Mouse (Mus musculus): ENCODE measurements around the gene Fosl1. TPM values are rescaled to one million over a fixed set of nuclear protein-coding genes. Genes with fewer than 3 reads are reported as not detected.

Gene Fosl1
- polyA plus RNA-seq, 1 experiment from 2014 or later: not detected

- Histone ChIP-seq H3K4me1 (peaks cover 19% of the 10 kb centered on the region), H3K27me3 (peaks cover 45% of the 10 kb centered on the region), H3K4me3 (replicated peaks) (no peak overlapping the region), H3K36me3 (no peaks in the 10 kb centered on the region), H3K9ac (no peak overlapping the region), H3K9me3 (replicated peaks) (no peaks in the 10 kb centered on the region), H3K4me2 (replicated peaks) (no peak overlapping the region), H3K27ac (replicated peaks) (no peak overlapping the region)
- ATAC-seq (ENCODE audit: insufficient number of reproducible peaks, low FRiP score, low TSS enrichment, low read depth): no peak
- whole genome bisulfite sequencing: 29% methylated on average over 7 of the region's 7 CpGs
These were observed 2.4 kb upstream of the Fosl1 start for GRCm38 (mm10) chr19:5444954-5445353.

- H3K9ac ChIP-seq: no peak overlapping the region
- no peak overlapping the region for H3K27ac ChIP-seq (replicated peaks)
- H3K9me3 ChIP-seq (replicated peaks): no peaks in the 10 kb centered on the region
- H3K4me2 ChIP-seq (replicated peaks): no peak overlapping the region
- ATAC-seq (ENCODE audit: insufficient number of reproducible peaks, low FRiP score, low TSS enrichment, low read depth): no peak
- H3K4me1 ChIP-seq: peaks cover 19% of the 10 kb centered on the region
- H3K4me3 ChIP-seq (replicated peaks): no peak overlapping the region
- peaks cover 53% of the 10 kb centered on the region for H3K27me3 ChIP-seq
- H3K36me3 ChIP-seq: no peaks in the 10 kb centered on the region
- 89% methylated on average over 5 of the region's 5 CpGs for WGBS
These were observed 1.6 kb upstream of the Fosl1 start for GRCm38 (mm10) chr19:5445747-5446146.

GRCm38 (mm10) chr19:5448354-5449150, 1.2 kb downstream of the Fosl1 start:
- WGBS: 6% methylated on average over 36 of the region's 36 CpGs
- no peak overlapping the region for H3K9ac ChIP-seq
- peak overlapping the region; percentile 98 for H3K4me2 ChIP-seq (replicated peaks)
- H3K27ac ChIP-seq (replicated peaks): no peak overlapping the region
- H3K36me3 ChIP-seq: no peaks in the 10 kb centered on the region
- peaks cover 58% of the 10 kb centered on the region for H3K27me3 ChIP-seq
- ATAC-seq (ENCODE audit: insufficient number of reproducible peaks, low FRiP score, low TSS enrichment, low read depth): no peak
- H3K4me1 ChIP-seq: peaks cover 19% of the 10 kb centered on the region
- H3K9me3 ChIP-seq (replicated peaks): no peaks in the 10 kb centered on the region
- peak overlapping the region; percentile 58 for H3K4me3 ChIP-seq (replicated peaks)

- H3K4me1 ChIP-seq: peaks cover 19% of the 10 kb centered on the region
- H3K27me3 ChIP-seq: peaks cover 58% of the 10 kb centered on the region
- ATAC-seq (ENCODE audit: insufficient number of reproducible peaks, low FRiP score, low TSS enrichment, low read depth): no peak
- H3K4me3 ChIP-seq (replicated peaks): no peak overlapping the region
- WGBS: 87% methylated on average over 3 of the region's 3 CpGs
- H3K36me3 ChIP-seq: peaks cover 10% of the 10 kb centered on the region
- H3K4me2 ChIP-seq (replicated peaks): no peak overlapping the region
- no peaks in the 10 kb centered on the region for H3K9me3 ChIP-seq (replicated peaks)
- no peak overlapping the region for H3K27ac ChIP-seq (replicated peaks)
- H3K9ac ChIP-seq: no peak overlapping the region
These were observed 2.3 kb downstream of the Fosl1 start for GRCm38 (mm10) chr19:5449673-5450072.

GRCm38 (mm10) chr19:5451766-5452165, 4.4 kb downstream of the Fosl1 start:
- H3K4me3 ChIP-seq (replicated peaks): no peak overlapping the region
- H3K9ac ChIP-seq: no peak overlapping the region
- 65% methylated on average over 6 of the region's 6 CpGs for WGBS
- peaks cover 39% of the 10 kb centered on the region for H3K4me1 ChIP-seq
- ATAC-seq (ENCODE audit: insufficient number of reproducible peaks, low FRiP score, low TSS enrichment, low read depth): no peak
- peaks cover 43% of the 10 kb centered on the region for H3K27me3 ChIP-seq
- H3K9me3 ChIP-seq (replicated peaks): no peaks in the 10 kb centered on the region
- H3K36me3 ChIP-seq: peaks cover 10% of the 10 kb centered on the region
- H3K4me2 ChIP-seq (replicated peaks): no peak overlapping the region
- H3K27ac ChIP-seq (replicated peaks): no peak overlapping the region

- H3K27me3 ChIP-seq: peaks cover 16% of the 10 kb centered on the region
- H3K9ac ChIP-seq: 0 out of 2 replicates have a peak overlapping the region, but pooled peaks have one; percentile 18
- no peaks in the 10 kb centered on the region for H3K9me3 ChIP-seq (replicated peaks)
- ATAC-seq (ENCODE audit: insufficient number of reproducible peaks, low FRiP score, low TSS enrichment, low read depth): no peak
- H3K36me3 ChIP-seq: peaks cover 10% of the 10 kb centered on the region
- peaks cover 37% of the 10 kb centered on the region for H3K4me1 ChIP-seq
- peak overlapping the region; percentile 77 for H3K4me3 ChIP-seq (replicated peaks)
- peak overlapping the region; percentile 99 for H3K4me2 ChIP-seq (replicated peaks)
- WGBS: 79% methylated on average over 12 of the region's 12 CpGs
- H3K27ac ChIP-seq (replicated peaks): no peak overlapping the region
These were observed 7.7 kb downstream of the Fosl1 start for GRCm38 (mm10) chr19:5455037-5455436.

GRCm38 (mm10) chr19:5455568-5455967, 8.2 kb downstream of the Fosl1 start:
- H3K36me3 ChIP-seq: peaks cover 10% of the 10 kb centered on the region
- H3K4me1 ChIP-seq: peaks cover 39% of the 10 kb centered on the region
- H3K4me2 ChIP-seq (replicated peaks): peak overlapping the region; percentile 99
- ATAC-seq (ENCODE audit: insufficient number of reproducible peaks, low FRiP score, low TSS enrichment, low read depth): no peak
- H3K4me3 ChIP-seq (replicated peaks): peak overlapping the region; percentile 77
- no peaks in the 10 kb centered on the region for H3K9me3 ChIP-seq (replicated peaks)
- H3K27ac ChIP-seq (replicated peaks): no peak overlapping the region
- no peak overlapping the region for H3K9ac ChIP-seq
- 51% methylated on average over 8 of the region's 8 CpGs for WGBS
- peaks cover 11% of the 10 kb centered on the region; the same call in 1 of the 2 replicates for H3K27me3 ChIP-seq

- Histone ChIP-seq H3K9me3 (replicated peaks) (no peaks in the 10 kb centered on the region), H3K36me3 (peaks cover 10% of the 10 kb centered on the region), H3K4me1 (peaks cover 46% of the 10 kb centered on the region), H3K9ac (peak overlapping the region; percentile 74), H3K4me3 (replicated peaks) (peak overlapping the region; percentile 77), H3K27ac (replicated peaks) (peak overlapping the region; percentile 92), H3K27me3 (peaks cover 4% of the 10 kb centered on the region; the same call in 1 of the 2 replicates), H3K4me2 (replicated peaks) (peak overlapping the region; percentile 99)
- WGBS: 3% methylated on average over 26 of the region's 26 CpGs
- ATAC-seq (ENCODE audit: insufficient number of reproducible peaks, low FRiP score, low TSS enrichment, low read depth): no peak
These were observed 9.0 kb downstream of the Fosl1 start for GRCm38 (mm10) chr19:5456241-5456921.

GRCm38 (mm10) chr19:5456922-5457745, 9.8 kb downstream of the Fosl1 start:
- under 1% methylated on average over 70 of the region's 70 CpGs for WGBS
- peak; percentile 93 for ATAC-seq (ENCODE audit: insufficient number of reproducible peaks, low FRiP score, low TSS enrichment, low read depth)
- peaks cover 15% of the 10 kb centered on the region for H3K36me3 ChIP-seq
- peak overlapping the region; percentile 74 for H3K9ac ChIP-seq
- peak overlapping the region; percentile 77 for H3K4me3 ChIP-seq (replicated peaks)
- H3K27me3 ChIP-seq: peaks cover 4% of the 10 kb centered on the region; the same call in 1 of the 2 replicates
- no peaks in the 10 kb centered on the region for H3K9me3 ChIP-seq (replicated peaks)
- H3K4me1 ChIP-seq: peaks cover 52% of the 10 kb centered on the region
- H3K27ac ChIP-seq (replicated peaks): peak overlapping the region; percentile 92
- peak overlapping the region; percentile 99 for H3K4me2 ChIP-seq (replicated peaks)

- Histone ChIP-seq H3K4me1 (peaks cover 52% of the 10 kb centered on the region), H3K9ac (peak within 1 kb of the TSS; percentile 74), H3K27me3 (peaks cover 4% of the 10 kb centered on the region; the same call in 1 of the 2 replicates), H3K27ac (replicated peaks) (peak within 1 kb of the TSS; percentile 92), H3K4me2 (replicated peaks) (peak within 1 kb of the TSS; percentile 99), H3K9me3 (replicated peaks) (no peaks in the 10 kb centered on the region), H3K36me3 (peaks cover 22% of the 10 kb centered on the region), H3K4me3 (replicated peaks) (peak within 1 kb of the TSS; percentile 77)
- WGBS: 13% methylated on average over 14 of the region's 14 CpGs
- no peak for ATAC-seq (ENCODE audit: insufficient number of reproducible peaks, low FRiP score, low TSS enrichment, low read depth)
These were observed 10.5 kb downstream of the Fosl1 start, which contains the start of gene Ccdc85b for GRCm38 (mm10) chr19:5457746-5458442. Gene Ccdc85b (minus strand): TSS chr19:5457894.

Measured in embryonic facial prominence, embryonic 15.5 days (tissue).